Mouse (Mus musculus) hindbrain, embryonic 10.5 days (tissue): ENCODE measurements at regions not wholly inside any gene's neighbourhood (a gene's known extent, or its start where the extent isn't known, plus 50 kb on each side); places are given as distances from the start of the nearest gene placed in this dataset.
A peak's percentile ranks its signal among the peaks of the same experiment; 100 is the strongest.
"Not testable (repeated sequence)": the region's sequence is repeated elsewhere in the genome, so short reads cannot be mapped to it uniquely, and the experiment has no call there.

Source experiments
- DNase-seq: peaks from one replicate; pipeline ENCODE4 v3.0.0-alpha.2; 2017; ENCODE audit warnings: low spot score
- H3K27ac ChIP-seq: fragments of 300-500 bp; sonication (generic); 2 replicates; pipeline ENCODE4 v1.5.1; 2016; ENCODE audit warnings: mild to moderate bottlenecking, moderate library complexity
- H3K27me3 ChIP-seq: fragments of 300-500 bp; sonication (generic); 2 replicates; pipeline ENCODE4 v1.6.1; 2016; ENCODE audit warnings: mild to moderate bottlenecking; ENCODE audit not compliant: poor library complexity, insufficient read depth, severe bottlenecking
- H3K36me3 ChIP-seq: fragments of 300-500 bp; sonication (generic); 2 replicates; pipeline ENCODE4 v1.6.1; 2016; ENCODE audit warnings: mild to moderate bottlenecking, moderate library complexity
- H3K4me1 ChIP-seq: fragments of 300-500 bp; sonication (generic); replicated peaks from 2 replicates; pipeline ENCODE4 v1.6.1; 2016; ENCODE audit warnings: mild to moderate bottlenecking
- H3K4me3 ChIP-seq: fragments of 300-500 bp; sonication (generic); 2 replicates; pipeline ENCODE4 v1.5.1; 2016; ENCODE audit warnings: mild to moderate bottlenecking, moderate library complexity
- H3K9me3 ChIP-seq: fragments of 300-500 bp; sonication (generic); 2 replicates; pipeline ENCODE4 v1.6.1; 2016; ENCODE audit warnings: mild to moderate bottlenecking, moderate library complexity
- WGBS: fragments of 180-500 bp; shearing (Covaris S2); methylation state at CpG from one replicate; pipeline ENCODE4 v1.1.7; 2016; 5-methylcytosine and 5-hydroxymethylcytosine counted together

DNA sequence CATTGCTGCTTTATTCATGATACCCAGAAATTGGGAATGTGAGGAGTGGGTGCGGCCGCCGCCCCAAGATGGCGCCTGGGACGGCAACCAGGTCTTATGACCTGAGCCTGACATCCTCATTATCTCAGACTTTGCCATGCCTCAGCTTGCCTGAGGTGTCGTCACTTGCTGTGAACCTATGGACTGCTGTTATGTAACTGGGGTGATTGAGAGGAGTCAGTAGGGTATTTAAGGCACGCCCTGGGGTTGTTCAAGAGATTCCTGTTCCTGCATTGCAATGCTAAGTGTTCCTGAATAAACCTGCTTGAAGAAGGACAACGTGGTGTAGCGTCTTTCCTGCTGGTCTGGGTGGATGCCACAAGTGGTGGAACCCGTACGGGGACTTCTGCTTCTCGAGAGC lies 211.4 kb upstream of the Pou3f2 start:
- WGBS, result 91% methylated on average over 12 of the region's 12 CpGs
- Histone ChIP-seq H3K27me3 (no peaks in the 10 kb centered on the region), H3K9me3 (peaks cover 12% of the 10 kb centered on the region), H3K4me3 (no peak overlapping the region), H3K27ac (no peak overlapping the region), H3K36me3 (no peaks in the 10 kb centered on the region), H3K4me1 (no peaks in the 10 kb centered on the region)
- DNase-seq, result no peak

DNA sequence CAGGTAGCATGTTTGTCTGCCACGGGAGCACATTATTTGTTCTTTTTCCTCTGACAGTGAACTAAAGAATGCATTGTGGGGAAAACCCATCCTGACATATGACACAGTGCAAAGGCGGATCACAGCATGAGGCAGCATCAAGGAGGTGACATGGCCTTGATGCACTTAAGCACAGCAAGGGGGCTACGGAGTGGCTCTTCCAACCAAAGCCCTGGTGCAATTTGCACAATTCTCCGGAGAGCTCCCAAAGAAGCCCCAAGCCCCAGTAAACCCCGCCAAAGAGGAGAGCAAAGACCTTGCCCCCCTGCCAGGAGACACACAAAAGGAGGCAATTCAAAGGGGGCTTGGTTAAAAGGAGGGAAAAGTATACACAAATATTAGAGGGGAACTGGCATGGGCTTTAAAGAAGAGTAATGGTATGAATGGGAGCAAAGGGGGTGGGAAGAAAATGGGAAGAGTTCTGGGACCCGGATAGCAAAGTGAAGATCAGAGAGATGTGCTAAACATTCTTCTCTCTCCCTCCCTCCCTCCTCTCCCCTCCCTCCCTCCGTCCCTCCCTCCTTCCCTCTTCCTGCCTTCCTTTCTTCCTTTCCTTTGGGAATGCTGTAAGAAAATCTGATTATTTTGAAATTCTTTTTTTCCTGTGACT lies 179.7 kb upstream of the Pou3f2 start:
- H3K27ac ChIP-seq, result peak overlapping the region; percentile 75
- WGBS, result 1% methylated on average over 7 of the region's 7 CpGs
- H3K27me3 ChIP-seq, result no peaks in the 10 kb centered on the region
- H3K36me3 ChIP-seq, result no peaks in the 10 kb centered on the region
- H3K4me1 ChIP-seq, result peaks cover 17% of the 10 kb centered on the region
- H3K4me3 ChIP-seq, result peak overlapping the region; percentile 35
- peak; percentile 47 for DNase-seq
- H3K9me3 ChIP-seq, result no peaks in the 10 kb centered on the region

DNA sequence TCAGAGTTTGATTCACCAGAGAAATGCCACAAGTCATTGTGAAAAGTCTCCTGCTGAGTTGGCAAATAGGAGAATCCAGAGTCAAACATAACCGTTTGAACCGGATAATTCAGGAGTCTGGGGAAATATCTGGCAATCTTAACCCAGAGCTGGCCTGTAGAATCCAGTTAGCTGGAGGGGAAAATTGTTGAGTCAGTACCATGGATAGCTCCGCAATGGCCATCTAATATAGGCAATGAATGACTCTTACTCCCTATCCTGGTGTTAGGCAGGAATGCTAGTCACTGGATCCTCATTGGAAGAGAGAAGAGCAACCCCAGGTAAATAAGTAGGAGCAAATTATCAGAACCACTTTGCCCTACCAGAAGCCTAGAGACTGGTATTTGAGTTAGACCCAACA lies 157.4 kb upstream of the Pou3f2 start:
- no peak overlapping the region for H3K27ac ChIP-seq
- no peak overlapping the region for H3K4me3 ChIP-seq
- H3K36me3 ChIP-seq, result no peaks in the 10 kb centered on the region
- no peaks in the 10 kb centered on the region for H3K27me3 ChIP-seq
- DNase-seq, result peak; percentile 12
- no peaks in the 10 kb centered on the region for H3K4me1 ChIP-seq
- 54% methylated on average over 3 of the region's 3 CpGs for WGBS
- no peaks in the 10 kb centered on the region for H3K9me3 ChIP-seq

DNA sequence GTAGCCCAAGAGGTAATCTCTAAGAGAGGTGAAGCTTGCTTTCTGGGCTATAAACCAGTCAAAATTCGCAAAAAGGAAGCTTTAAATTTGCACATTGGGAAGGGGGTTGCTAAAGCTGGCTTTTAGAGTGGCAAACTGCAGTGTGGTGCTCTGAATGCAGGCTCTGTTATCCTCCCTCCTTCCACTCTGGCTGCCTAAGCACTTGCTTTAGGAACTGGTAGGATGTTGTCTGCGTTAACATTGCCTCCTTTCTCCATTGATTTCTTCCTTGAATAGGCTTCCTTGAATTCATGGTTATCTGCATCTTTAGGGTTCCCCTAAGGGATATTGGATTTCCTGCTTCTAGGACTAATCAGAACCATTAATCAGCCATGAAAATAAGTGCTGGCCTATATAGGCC lies 120.8 kb upstream of the Pou3f2 start:
- no peaks in the 10 kb centered on the region for H3K27me3 ChIP-seq
- H3K4me1 ChIP-seq, result no peaks in the 10 kb centered on the region
- no peak for DNase-seq
- no peaks in the 10 kb centered on the region for H3K36me3 ChIP-seq
- H3K4me3 ChIP-seq, result no peak overlapping the region
- H3K9me3 ChIP-seq, result no peaks in the 10 kb centered on the region
- H3K27ac ChIP-seq, result no peak overlapping the region
- WGBS, result 73% methylated on average over 2 of the region's 2 CpGs

- not testable (repeated sequence) for H3K4me1 ChIP-seq, H3K4me3 ChIP-seq, DNase-seq, H3K9me3 ChIP-seq, H3K27me3 ChIP-seq, H3K36me3 ChIP-seq, H3K27ac ChIP-seq
Observed at GRCm38 (mm10) chr4:22602164-22602563, 114.0 kb upstream of the Pou3f2 start.

DNA sequence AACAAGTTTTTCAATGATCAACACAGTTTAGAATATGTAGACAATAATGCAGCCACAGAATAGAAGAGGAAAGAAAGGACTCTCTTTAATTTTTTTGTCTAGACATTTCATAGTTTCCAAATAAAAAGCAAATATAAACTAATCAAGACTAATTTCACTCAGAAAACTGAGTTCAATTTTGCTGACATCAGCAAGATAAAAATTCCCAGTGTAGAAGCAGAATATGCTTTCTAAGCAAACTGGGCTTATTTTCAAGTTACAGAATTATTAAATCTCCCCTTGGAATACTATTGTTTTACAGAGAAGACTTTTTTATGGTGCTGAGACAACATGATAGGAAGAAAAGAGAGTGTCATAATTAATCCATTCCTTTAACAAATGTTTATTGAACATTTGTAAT lies 99.0 kb upstream of the Pou3f2 start:
- H3K4me3 ChIP-seq, result no peak overlapping the region
- no peaks in the 10 kb centered on the region for H3K36me3 ChIP-seq
- no peaks in the 10 kb centered on the region for H3K27me3 ChIP-seq
- no peaks in the 10 kb centered on the region for H3K9me3 ChIP-seq
- no peaks in the 10 kb centered on the region for H3K4me1 ChIP-seq
- no peak for DNase-seq
- no peak overlapping the region for H3K27ac ChIP-seq

- Histone ChIP-seq H3K4me1 (no peaks in the 10 kb centered on the region), H3K9me3 (no peaks in the 10 kb centered on the region), H3K27me3 (no peaks in the 10 kb centered on the region), H3K4me3 (no peak overlapping the region), H3K36me3 (no peaks in the 10 kb centered on the region), H3K27ac (no peak overlapping the region)
- 80% methylated on average over 2 of the region's 2 CpGs for WGBS
- no peak for DNase-seq
Observed at GRCm38 (mm10) chr4:22565959-22566358, 77.8 kb upstream of the Pou3f2 start.

DNA sequence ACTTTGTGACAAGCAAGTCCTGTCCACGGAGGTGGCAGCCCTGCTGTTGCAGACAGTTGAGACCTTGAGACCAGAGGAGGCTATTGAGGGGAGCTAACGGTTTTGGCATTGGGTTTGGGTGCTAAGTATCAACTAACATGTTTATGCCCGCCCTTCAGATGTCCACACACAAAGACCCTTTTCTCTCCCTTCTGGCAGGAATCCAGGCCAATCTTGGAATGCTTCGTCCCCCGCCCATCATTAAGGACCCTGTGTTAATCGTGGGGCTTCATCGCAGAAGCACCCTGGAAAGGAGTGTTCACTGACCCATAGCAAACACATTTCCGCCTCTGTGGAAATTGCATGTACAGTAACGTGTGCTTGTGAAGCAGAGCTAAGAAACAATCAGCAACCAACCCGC lies 76.4 kb upstream of the Pou3f2 start:
- H3K27ac ChIP-seq, result no peak overlapping the region
- no peak for DNase-seq
- no peaks in the 10 kb centered on the region for H3K9me3 ChIP-seq
- WGBS, result 59% methylated on average over 10 of the region's 10 CpGs
- no peaks in the 10 kb centered on the region for H3K4me1 ChIP-seq
- no peak overlapping the region for H3K4me3 ChIP-seq
- no peaks in the 10 kb centered on the region for H3K27me3 ChIP-seq
- no peaks in the 10 kb centered on the region for H3K36me3 ChIP-seq
